ENCODE assay signal across 27 mouse cellular contexts in the genomic region with DNA sequence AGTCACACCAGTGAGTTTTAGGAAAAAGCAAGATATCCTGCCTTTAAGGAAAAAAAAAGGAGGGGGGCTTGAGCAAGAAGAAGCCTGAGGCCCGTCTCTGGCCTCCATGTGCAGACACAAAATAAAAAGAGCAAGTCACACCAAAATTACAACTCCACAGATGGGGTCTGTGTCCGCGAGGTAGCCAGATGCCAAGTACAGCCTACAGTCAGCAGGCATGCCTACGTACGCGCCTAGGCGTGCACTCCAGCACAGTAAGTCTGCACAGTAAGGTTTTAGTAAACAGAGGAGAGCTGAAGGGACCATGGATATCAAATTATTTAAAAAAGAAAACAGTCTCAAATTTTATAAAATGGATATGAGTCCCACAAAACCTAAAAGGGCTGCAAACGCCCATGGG. TPM values are rescaled to one million over a fixed set of nuclear protein-coding genes. Genes with fewer than 3 reads are reported as not detected.
DNase-seq lines count a peak whose midpoint lies in the region; ATAC-seq and TF ChIP-seq lines count a peak whose summit lies in the region.
"Had no signal": no experiment of that assay in that cellular context is flagged by ENCODE, and none has a peak within 500 bp of the region (broad histone marks: within the 10 kb centered on the region; RNA-seq: fewer than 3 reads in every experiment).

No protein-coding gene starts in this region.

- no peak for DNase-seq in frontal cortex, postnatal 25 days (ENCODE audit: low spot score in 2 of 2)
- DNase-seq in layer of hippocampus, adult 2 months (ENCODE audit: low spot score in 2 of 2), result no peak
- no peak for DNase-seq in layer of hippocampus, postnatal 25 days (ENCODE audit: extremely low spot score in 1 of 2, low spot score in 1 of 2)
- peak; percentile 40 for DNase-seq in right cerebral cortex, adult 18-20 months
- no peak for DNase-seq in right cerebral cortex, postnatal 4 days
- peak; percentile 45 for DNase-seq in brain, adult 2 months (ENCODE audit: low read depth, low spot score)
- DNase-seq: adrenal gland, postnatal 10 days; adrenal gland, postnatal 36 days; cerebellum, adult 11 months; cerebellum, adult 2 months; cerebellum, adult 9-11 months; cerebellum, postnatal 25 days; forebrain, postnatal 0 days; gastrocnemius, postnatal 25 days; heart, adult 18-20 months; heart, postnatal 10 days; heart, postnatal 36 days had no signal

- TF ChIP-seq CTCF in layer of hippocampus, adult 2 months (conservative IDR thresholded peaks at IDR 0.05), result no peak

- ATAC-seq in frontal cortex, adult (ENCODE audit: low TSS enrichment), result peak; percentile 85; the same call in 1 of the 2 replicates
- ATAC-seq: forebrain, embryonic 14.5 days; forebrain, postnatal 0 days; hindbrain, embryonic 16.5 days; Patski had no signal

- peak overlapping the region; percentile 14; the same call in 1 of the 2 replicates for H3K27ac ChIP-seq in layer of hippocampus, adult 2 months
- H3K27ac ChIP-seq: embryonic facial prominence, embryonic 12.5 days; embryonic facial prominence, embryonic 15.5 days; heart, embryonic 15.5 days; hindbrain, embryonic 10.5 days; hindbrain, embryonic 13.5 days had no signal

- H3K4me3 ChIP-seq in layer of hippocampus, adult 2 months, result no peak overlapping the region
- H3K4me3 ChIP-seq: embryonic facial prominence, embryonic 12.5 days; embryonic facial prominence, embryonic 15.5 days; heart, embryonic 12.5 days; heart, embryonic 15.5 days; hindbrain, embryonic 10.5 days; hindbrain, embryonic 13.5 days had no signal

RNA-seq across cellular contexts. Expression of a gene that starts 21.3 kb away (rescaled TPM):
- 10 to 100 TPM; 53.3 to 59.7 TPM for total RNA-seq in layer of hippocampus, adult 2 months (2021)
- 10 to 100 TPM; 56.6 to 63.4 TPM for total RNA-seq in layer of hippocampus, postnatal 25 days (2021)

RNA-seq across cellular contexts. Expression of a gene that starts 21.4 kb away (rescaled TPM):
- 10 to 100 TPM; 61.2 to 62.5 TPM for total RNA-seq in layer of hippocampus, adult 2 months (2021)
- total RNA-seq in layer of hippocampus, postnatal 25 days (2021), result 10 to 100 TPM; 53.9 to 57.3 TPM

Comparison
In these comparisons a context has a peak if more than half of its experiments do, and no peak if none do; other contexts are left out.
1. DNase-seq: peak in right cerebral cortex, adult 18-20 months (single experiment) and brain, adult 2 months (single experiment); none in frontal cortex, postnatal 25 days (0 of 2), layer of hippocampus, adult 2 months (0 of 2), layer of hippocampus, postnatal 25 days (0 of 2) and right cerebral cortex, postnatal 4 days (single experiment).